ENCODE assay signal across 8 mouse cellular contexts in genomic region chr14:25607141-25607967, GRCm38 (mm10).
A peak's percentile ranks its signal among the peaks of the same experiment; 100 is the strongest.
DNase-seq lines count a peak whose midpoint lies in the region; TF ChIP-seq lines count a peak whose summit lies in the region.

No protein-coding gene starts in this region.

- DNase-seq in spleen, postnatal 10 days (ENCODE audit: low spot score in 2 of 2), result peak; percentile 28 to 41
- no peak for DNase-seq in spleen, postnatal 14 days (ENCODE audit: low spot score in 2 of 2)
- DNase-seq in heart, adult 2 months, result peak; percentile 62 to 70
- DNase-seq in kidney, postnatal 4 days, result peak; percentile 74 to 82
- peak; percentile 46 for DNase-seq in lung, postnatal 14 days
- DNase-seq in right cerebral cortex, postnatal 14 days, result peak; percentile 67
- DNase-seq in urinary bladder, postnatal 10 days (ENCODE audit: low spot score), result no peak

- under 1% methylated on average over 96 of the region's 103 CpGs for WGBS in heart, adult 2 months

- peak overlapping the region; percentile 65 for H3K4me3 ChIP-seq in brown adipose tissue, adult 24 weeks (ENCODE audit: insufficient read depth, low read depth, low read length)
- peak overlapping the region; percentile 63 for H3K4me3 ChIP-seq in heart, adult 2 months

- H3K36me3 ChIP-seq in heart, adult 2 months (ENCODE audit: control insufficient read depth, insufficient read depth, low read length), result no peaks in the 10 kb centered on the region; the same call in none of the 2 replicates

- peak overlapping the region; percentile 89 for H3K9ac ChIP-seq in heart, adult 2 months (ENCODE audit: low read depth, low read length)

- peaks cover 4% of the 10 kb centered on the region for H3K79me2 ChIP-seq in heart, adult 2 months (replicated peaks; ENCODE audit: control insufficient read depth, insufficient read depth, low read length)

- no peak for TF ChIP-seq POLR2A in heart, adult 2 months (IDR thresholded peaks at IDR 0.05; ENCODE audit: insufficient read depth, low read depth, low read length)

- H3K27ac ChIP-seq in brown adipose tissue, adult 24 weeks (replicated peaks; ENCODE audit: low read depth, low read length), result peak overlapping the region; percentile 45
- peak overlapping the region; percentile 76 for H3K27ac ChIP-seq in heart, adult 2 months

- peaks cover 44% of the 10 kb centered on the region for H3K4me1 ChIP-seq in brown adipose tissue, adult 24 weeks (ENCODE audit: control insufficient read depth, insufficient read depth, insufficient read length, low read length)
- H3K4me1 ChIP-seq in heart, adult 2 months (ENCODE audit: control insufficient read depth, insufficient read depth, low read length), result peaks cover 28% of the 10 kb centered on the region

- intact Hi-C loops in heart, adult 2 months (cut with DNase I), result loop anchor here (2.0 kb wide), 1 partner anchor 39 kb away; no protein-coding TSS in a partner anchor

- H3K27me3 ChIP-seq in heart, adult 2 months (ENCODE audit: control insufficient read depth, insufficient read depth, low read length), result no peaks in the 10 kb centered on the region

- no peak for TF ChIP-seq CTCF in heart, adult 2 months (IDR thresholded peaks at IDR 0.05)

- no peak for TF ChIP-seq EP300 in heart, adult 2 months (IDR thresholded peaks at IDR 0.05; ENCODE audit: insufficient read depth, low read depth, low read length)

Comparison
In these comparisons a context has a peak if more than half of its experiments do, and no peak if none do; other contexts are left out.
1. DNase-seq: peak in spleen, postnatal 10 days (2 of 2), heart, adult 2 months (2 of 2), kidney, postnatal 4 days (2 of 2), lung, postnatal 14 days (single experiment) and right cerebral cortex, postnatal 14 days (single experiment); none in spleen, postnatal 14 days (0 of 2) and urinary bladder, postnatal 10 days (single experiment).